Mouse (Mus musculus): ENCODE measurements around the gene Tas2r135. TPM values are rescaled to one million over a fixed set of nuclear protein-coding genes. Genes with fewer than 3 reads are reported as not detected.

Tas2r135 gene
- polyA plus RNA-seq, 1 experiment from 2014 or later, result not detected

DNA sequence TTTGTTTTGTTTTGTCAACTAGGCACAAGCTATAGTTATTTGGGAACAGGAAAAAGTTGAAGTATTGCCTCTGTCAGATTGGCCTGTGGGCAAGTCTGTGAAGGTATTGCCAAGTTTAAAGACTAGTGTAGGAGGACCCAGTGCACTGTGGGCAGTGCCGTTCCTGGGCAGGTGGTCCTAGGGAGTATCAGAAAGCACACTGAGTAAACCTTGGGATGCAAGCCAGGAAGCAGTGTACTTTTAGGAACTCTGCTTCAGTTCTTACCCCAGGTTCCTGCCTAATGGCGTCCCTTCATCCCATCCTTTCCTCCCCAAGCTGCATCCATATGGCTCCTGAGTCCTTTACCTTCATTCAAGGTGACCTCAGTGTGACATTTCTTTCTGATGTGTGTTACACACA, 30.1 kb upstream of the Tas2r135 start:
- Histone ChIP-seq H3K4me2 (replicated peaks) (no peak overlapping the region), H3K27me3 (no peaks in the 10 kb centered on the region), H3K4me1 (peaks cover 32% of the 10 kb centered on the region), H3K9ac (no peak overlapping the region), H3K4me3 (replicated peaks) (no peak overlapping the region), H3K9me3 (replicated peaks) (no peaks in the 10 kb centered on the region), H3K36me3 (no peaks in the 10 kb centered on the region), H3K27ac (replicated peaks) (no peak overlapping the region)
- no peak for ATAC-seq (ENCODE audit: insufficient number of reproducible peaks, low FRiP score, low TSS enrichment, low read depth)
- 85% methylated on average over 2 of the region's 2 CpGs for WGBS

DNA sequence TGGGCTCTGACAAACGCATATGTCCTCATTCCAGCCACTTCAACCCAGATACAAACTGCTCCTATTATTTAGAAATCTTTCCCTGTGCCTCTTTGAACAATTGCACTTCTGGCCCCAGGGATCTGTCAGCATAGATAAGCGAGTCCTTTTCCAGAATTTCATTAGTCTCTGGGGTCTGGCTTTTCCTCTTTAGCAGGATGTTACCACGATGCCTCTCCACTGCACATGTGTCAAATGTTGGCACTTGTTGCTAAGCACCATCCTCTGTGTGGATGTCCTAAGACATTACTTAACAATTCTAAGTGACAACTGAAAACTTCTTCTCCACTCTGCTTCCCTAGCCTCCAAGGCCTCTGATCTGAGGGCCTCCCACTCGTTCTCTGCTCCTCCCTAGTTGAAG, 29.2 kb upstream of the Tas2r135 start:
- Histone ChIP-seq H3K4me3 (replicated peaks) (no peak overlapping the region), H3K36me3 (no peaks in the 10 kb centered on the region), H3K4me2 (replicated peaks) (no peak overlapping the region), H3K4me1 (peaks cover 31% of the 10 kb centered on the region), H3K27me3 (no peaks in the 10 kb centered on the region), H3K9me3 (replicated peaks) (no peaks in the 10 kb centered on the region), H3K27ac (replicated peaks) (0 out of 2 replicates have a peak overlapping the region, but pooled peaks have one; percentile 11), H3K9ac (no peak overlapping the region)
- no peak for ATAC-seq (ENCODE audit: insufficient number of reproducible peaks, low FRiP score, low TSS enrichment, low read depth)
- 26% methylated on average over 4 of the region's 4 CpGs for WGBS

DNA sequence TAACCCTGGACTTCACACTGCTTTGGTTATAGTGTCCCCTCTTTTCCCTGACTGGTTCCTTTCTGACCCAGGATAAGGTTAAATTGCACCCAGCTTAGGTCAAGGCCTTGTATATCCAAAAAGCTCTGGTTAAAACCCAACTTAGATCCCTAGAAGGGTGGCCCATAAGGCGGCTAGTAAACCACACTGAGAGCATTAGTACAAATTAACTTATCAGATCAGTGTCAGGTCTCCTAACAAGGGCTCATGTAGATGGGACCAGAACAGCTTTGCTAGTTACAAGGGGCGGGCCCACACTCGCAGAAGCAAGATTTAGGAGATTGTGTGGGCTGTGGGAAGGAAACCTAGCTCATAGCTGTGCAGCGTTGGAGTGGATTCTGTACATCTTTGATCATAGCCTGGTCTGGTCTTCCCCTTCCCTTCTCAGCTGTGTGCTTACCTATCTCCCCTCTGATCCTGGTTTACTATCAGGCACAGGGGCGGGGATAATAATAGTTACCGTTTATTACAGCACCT, 28.7 kb upstream of the Tas2r135 start:
- no peak for ATAC-seq (ENCODE audit: insufficient number of reproducible peaks, low FRiP score, low TSS enrichment, low read depth)
- 0 out of 2 replicates have a peak overlapping the region, but pooled peaks have one; percentile 11 for H3K27ac ChIP-seq (replicated peaks)
- 65% methylated on average over 6 of the region's 6 CpGs for WGBS

DNA sequence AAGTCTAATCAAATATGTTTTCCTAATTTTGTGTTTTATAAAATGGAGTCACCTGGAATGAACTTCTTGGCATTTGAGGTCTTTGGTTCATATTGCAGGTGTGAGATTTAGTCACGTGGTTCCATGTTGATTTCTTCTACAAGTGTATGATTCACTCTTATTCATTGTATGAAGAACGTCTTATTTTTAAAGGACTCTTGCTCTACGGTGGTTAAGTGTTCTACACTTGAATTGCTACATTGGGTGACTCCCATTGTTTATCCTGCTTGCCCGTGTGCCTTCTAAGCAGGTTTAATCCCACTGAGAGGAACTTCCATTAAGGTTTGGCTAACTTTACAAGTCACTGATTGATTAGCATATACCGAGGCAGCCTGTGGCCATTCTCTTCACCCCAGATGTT, 28.0 kb upstream of the Tas2r135 start:
- WGBS, result 68% methylated on average over 5 of the region's 5 CpGs
- Histone ChIP-seq H3K9ac (no peak overlapping the region), H3K4me3 (replicated peaks) (no peak overlapping the region), H3K36me3 (no peaks in the 10 kb centered on the region), H3K4me2 (replicated peaks) (no peak overlapping the region), H3K27ac (replicated peaks) (no peak overlapping the region), H3K27me3 (no peaks in the 10 kb centered on the region), H3K9me3 (replicated peaks) (no peaks in the 10 kb centered on the region), H3K4me1 (peaks cover 34% of the 10 kb centered on the region)
- no peak for ATAC-seq (ENCODE audit: insufficient number of reproducible peaks, low FRiP score, low TSS enrichment, low read depth)

More for the DNA sequence above, 28.7 kb upstream of the Tas2r135 start:
- no peak overlapping the region for H3K9ac ChIP-seq
- no peaks in the 10 kb centered on the region for H3K27me3 ChIP-seq
- no peak overlapping the region for H3K4me3 ChIP-seq (replicated peaks)
- no peaks in the 10 kb centered on the region for H3K9me3 ChIP-seq (replicated peaks)
- H3K36me3 ChIP-seq, result no peaks in the 10 kb centered on the region
- no peak overlapping the region for H3K4me2 ChIP-seq (replicated peaks)
- peaks cover 33% of the 10 kb centered on the region for H3K4me1 ChIP-seq

DNA sequence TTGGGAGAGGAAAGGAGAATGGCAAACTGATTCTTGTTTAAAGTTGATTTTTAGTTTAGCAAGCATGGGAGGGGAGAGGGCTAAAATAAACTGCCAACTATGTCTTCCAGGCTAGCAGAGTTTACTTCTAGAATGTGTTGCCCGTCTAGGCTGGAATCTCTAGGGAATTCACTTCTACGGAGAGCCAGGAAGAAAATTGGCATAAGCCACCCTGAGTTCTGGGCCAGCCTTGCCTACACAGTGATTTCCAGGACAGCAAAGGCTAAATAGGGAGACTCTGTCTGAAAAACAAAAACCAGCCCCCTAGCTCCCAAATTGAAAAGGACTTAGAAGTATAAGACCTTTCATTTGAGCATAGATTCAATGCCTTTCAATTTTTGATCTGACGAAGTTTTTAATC, 25.7 kb upstream of the Tas2r135 start:
- 37% methylated on average over 3 of the region's 3 CpGs for WGBS
- H3K36me3 ChIP-seq, result no peaks in the 10 kb centered on the region
- ATAC-seq (ENCODE audit: insufficient number of reproducible peaks, low FRiP score, low TSS enrichment, low read depth), result no peak

DNA sequence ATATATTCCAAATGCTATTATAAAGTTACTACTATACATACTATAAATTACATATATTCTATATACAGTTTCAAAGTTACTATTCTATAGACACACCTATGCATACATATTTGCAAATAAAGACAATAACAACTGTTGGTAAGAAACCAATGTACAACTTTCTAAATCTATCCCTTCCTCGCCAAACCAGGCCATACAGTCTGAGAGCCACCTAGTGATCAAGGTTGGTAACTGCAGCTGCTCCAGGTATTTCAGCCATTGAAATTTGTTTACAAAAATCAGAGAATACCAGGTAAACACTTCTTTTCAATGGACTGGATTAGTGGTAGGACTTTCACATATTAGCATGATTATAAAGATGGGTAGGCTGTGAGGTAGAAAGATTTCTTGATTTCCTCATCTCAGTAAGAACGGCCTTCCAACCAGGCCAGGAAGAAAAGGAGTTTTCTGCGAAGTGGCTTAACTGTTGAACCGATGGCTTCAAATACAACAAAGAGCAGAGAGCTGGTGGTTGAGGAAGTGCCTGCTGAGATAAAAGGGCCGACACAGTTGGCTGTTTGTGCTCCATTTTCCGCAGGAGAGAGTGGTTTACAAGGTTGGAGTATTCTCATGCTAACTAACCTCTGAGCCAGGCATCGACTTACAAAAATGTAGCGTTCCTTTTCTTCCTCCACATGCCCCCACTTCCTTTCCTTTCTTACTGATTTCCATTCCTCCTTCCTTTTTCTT, 24.7 kb upstream of the Tas2r135 start:
- Histone ChIP-seq H3K4me2 (replicated peaks) (no peak overlapping the region), H3K36me3 (no peaks in the 10 kb centered on the region), H3K4me3 (replicated peaks) (no peak overlapping the region), H3K27ac (replicated peaks) (no peak overlapping the region), H3K9me3 (replicated peaks) (no peaks in the 10 kb centered on the region), H3K27me3 (no peaks in the 10 kb centered on the region), H3K9ac (no peak overlapping the region), H3K4me1 (peaks cover 10% of the 10 kb centered on the region)
- 17% methylated on average over 8 of the region's 8 CpGs for WGBS
- no peak for ATAC-seq (ENCODE audit: insufficient number of reproducible peaks, low FRiP score, low TSS enrichment, low read depth)

More for the DNA sequence above, 25.7 kb upstream of the Tas2r135 start:
- Histone ChIP-seq H3K4me1 (peaks cover 18% of the 10 kb centered on the region), H3K4me3 (replicated peaks) (no peak overlapping the region), H3K27ac (replicated peaks) (peak overlapping the region; percentile 18; the same call in 1 of the 2 replicates), H3K27me3 (no peaks in the 10 kb centered on the region), H3K4me2 (replicated peaks) (no peak overlapping the region), H3K9me3 (replicated peaks) (no peaks in the 10 kb centered on the region), H3K9ac (no peak overlapping the region)

DNA sequence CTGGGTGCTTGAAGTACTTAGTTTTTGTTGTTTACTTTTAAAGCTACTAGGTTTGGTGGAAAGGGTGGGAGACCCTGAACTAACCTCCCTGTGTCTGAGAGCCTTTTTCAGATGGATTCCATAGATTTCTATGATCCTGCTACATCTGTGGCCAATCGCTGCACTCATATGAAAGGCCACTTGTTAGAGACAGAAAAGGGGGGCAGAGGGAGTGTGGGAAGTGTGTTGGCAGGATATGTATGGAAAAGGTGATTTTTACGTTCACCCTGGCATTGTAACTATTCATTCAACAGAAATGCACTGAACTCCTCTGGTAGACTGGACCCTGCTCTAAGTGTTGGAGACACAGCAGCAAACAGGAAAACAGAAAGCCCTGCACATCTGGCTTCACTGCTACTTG, 24.0 kb upstream of the Tas2r135 start:
- H3K27me3 ChIP-seq, result no peaks in the 10 kb centered on the region
- 46% methylated on average over 2 of the region's 2 CpGs for WGBS
- no peak for ATAC-seq (ENCODE audit: insufficient number of reproducible peaks, low FRiP score, low TSS enrichment, low read depth)
- H3K4me1 ChIP-seq, result peaks cover 10% of the 10 kb centered on the region
- H3K4me2 ChIP-seq (replicated peaks), result no peak overlapping the region
- H3K27ac ChIP-seq (replicated peaks), result no peak overlapping the region
- no peaks in the 10 kb centered on the region for H3K9me3 ChIP-seq (replicated peaks)
- no peak overlapping the region for H3K4me3 ChIP-seq (replicated peaks)
- no peak overlapping the region for H3K9ac ChIP-seq
- no peaks in the 10 kb centered on the region for H3K36me3 ChIP-seq

DNA sequence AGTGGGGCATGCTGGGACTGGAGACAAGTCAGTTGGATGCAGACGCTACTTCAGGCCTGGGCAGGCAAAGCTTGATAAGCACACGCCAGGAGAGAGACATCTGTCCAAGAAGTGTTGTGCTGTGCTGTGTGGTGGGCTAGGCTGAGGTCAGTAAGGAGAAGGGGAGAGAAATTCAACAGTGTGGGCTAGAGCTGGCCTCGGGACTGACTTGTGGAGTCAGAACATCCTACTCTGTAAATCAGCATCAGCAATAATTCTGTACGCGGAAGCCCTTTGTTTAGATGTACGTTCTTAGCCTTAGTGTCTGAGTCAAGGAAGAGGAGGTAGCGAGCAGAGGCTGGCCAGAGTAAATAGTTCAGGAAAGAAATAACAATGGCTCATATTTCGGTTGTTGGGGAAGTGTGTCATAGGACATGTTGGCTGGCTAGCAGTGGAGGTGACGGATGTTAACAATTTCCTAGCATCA, 23.3 kb upstream of the Tas2r135 start:
- no peaks in the 10 kb centered on the region for H3K9me3 ChIP-seq (replicated peaks)
- no peaks in the 10 kb centered on the region for H3K27me3 ChIP-seq
- H3K9ac ChIP-seq, result no peak overlapping the region
- WGBS, result 42% methylated on average over 9 of the region's 9 CpGs
- no peak overlapping the region for H3K4me3 ChIP-seq (replicated peaks)
- 0 out of 2 replicates have a peak overlapping the region, but pooled peaks have one; percentile 13 for H3K27ac ChIP-seq (replicated peaks)
- H3K4me2 ChIP-seq (replicated peaks), result no peak overlapping the region
- no peak for ATAC-seq (ENCODE audit: insufficient number of reproducible peaks, low FRiP score, low TSS enrichment, low read depth)
- peaks cover 10% of the 10 kb centered on the region for H3K4me1 ChIP-seq
- H3K36me3 ChIP-seq, result no peaks in the 10 kb centered on the region

DNA sequence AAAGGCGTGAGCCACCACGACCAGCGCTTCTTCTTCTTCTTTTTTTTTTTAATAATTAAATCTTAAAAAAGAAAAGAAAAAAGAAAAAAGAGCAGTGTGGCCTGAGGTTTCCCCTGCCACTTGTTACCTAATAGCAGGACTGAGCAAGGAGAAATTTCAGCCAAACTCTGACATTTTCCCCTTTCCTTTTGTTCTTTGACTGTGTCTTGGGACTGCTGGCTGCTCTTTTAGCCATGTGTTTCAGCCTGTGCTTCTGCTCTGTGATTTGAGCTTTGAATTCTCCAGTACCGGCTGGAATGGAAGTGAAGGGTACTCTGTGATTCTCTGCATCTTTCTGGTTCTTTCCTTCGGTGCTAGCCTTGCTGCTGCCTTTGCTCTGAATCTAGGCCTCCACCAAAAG, 21.9 kb upstream of the Tas2r135 start:
- no peaks in the 10 kb centered on the region for H3K9me3 ChIP-seq (replicated peaks)
- no peak overlapping the region for H3K9ac ChIP-seq
- no peak overlapping the region for H3K4me2 ChIP-seq (replicated peaks)
- no peak overlapping the region for H3K27ac ChIP-seq (replicated peaks)
- ATAC-seq (ENCODE audit: insufficient number of reproducible peaks, low FRiP score, low TSS enrichment, low read depth), result no peak
- H3K4me3 ChIP-seq (replicated peaks), result no peak overlapping the region
- H3K27me3 ChIP-seq, result no peaks in the 10 kb centered on the region
- peaks cover 10% of the 10 kb centered on the region for H3K4me1 ChIP-seq
- WGBS, result 89% methylated on average over 5 of the region's 5 CpGs
- no peaks in the 10 kb centered on the region for H3K36me3 ChIP-seq

DNA sequence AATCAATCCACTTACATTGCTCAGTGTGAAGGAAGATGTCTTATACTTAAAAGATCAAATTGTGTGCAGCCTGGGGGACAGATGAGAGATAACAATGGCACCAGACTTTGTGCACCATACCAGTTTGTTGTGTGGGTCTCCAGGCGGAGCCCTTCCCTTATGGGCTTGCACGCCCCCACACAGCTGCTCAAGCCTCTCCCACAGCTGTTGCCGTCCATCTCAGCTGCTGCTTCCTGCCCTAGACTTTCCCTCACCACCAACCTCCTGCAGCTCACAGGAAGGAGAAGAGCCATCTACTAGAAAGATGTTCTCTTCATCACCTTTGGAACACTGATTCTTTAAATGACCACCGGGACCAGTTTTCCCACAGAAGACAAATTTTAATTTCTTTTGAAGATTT, 19.6 kb upstream of the Tas2r135 start:
- no peak for ATAC-seq (ENCODE audit: insufficient number of reproducible peaks, low FRiP score, low TSS enrichment, low read depth)

DNA sequence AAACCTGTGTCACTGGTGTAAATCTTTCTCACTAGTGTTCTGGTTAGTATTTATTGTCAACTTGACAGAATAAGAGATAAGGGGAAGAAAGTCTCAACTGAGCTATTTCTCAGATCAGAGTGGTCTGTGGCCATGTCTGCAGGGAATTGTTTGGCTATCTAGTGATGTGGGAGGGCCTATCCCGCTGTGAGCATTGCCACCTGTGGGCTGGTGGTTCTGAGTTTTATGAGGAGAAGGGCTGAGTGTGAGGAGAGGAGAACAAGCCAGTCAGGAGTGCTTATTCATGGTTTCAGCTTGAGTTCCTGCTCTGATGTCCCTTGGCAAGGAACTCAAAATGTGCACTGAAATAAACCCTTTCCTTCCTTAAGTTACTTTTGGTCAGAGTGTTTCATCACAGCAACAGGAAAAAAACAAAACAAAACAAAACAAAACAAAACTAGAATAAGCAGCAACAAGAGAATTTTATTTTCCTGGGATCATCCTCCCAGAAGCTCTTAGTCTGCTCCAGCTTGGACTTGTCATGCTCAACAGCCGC, 13.4 kb upstream of the Tas2r135 start:
- ATAC-seq (ENCODE audit: insufficient number of reproducible peaks, low FRiP score, low TSS enrichment, low read depth), result no peak
- 42% methylated on average over 2 of the region's 2 CpGs for WGBS
- Histone ChIP-seq H3K4me1 (peaks cover 2% of the 10 kb centered on the region; the same call in 1 of the 2 replicates), H3K36me3 (no peaks in the 10 kb centered on the region), H3K9ac (no peak overlapping the region), H3K4me2 (replicated peaks) (no peak overlapping the region), H3K27ac (replicated peaks) (no peak overlapping the region), H3K27me3 (no peaks in the 10 kb centered on the region), H3K4me3 (replicated peaks) (no peak overlapping the region), H3K9me3 (replicated peaks) (no peaks in the 10 kb centered on the region)

More for the DNA sequence above, 19.6 kb upstream of the Tas2r135 start:
- Histone ChIP-seq H3K27ac (replicated peaks) (no peak overlapping the region), H3K4me1 (peaks cover 10% of the 10 kb centered on the region), H3K27me3 (no peaks in the 10 kb centered on the region), H3K9me3 (replicated peaks) (no peaks in the 10 kb centered on the region), H3K36me3 (no peaks in the 10 kb centered on the region), H3K9ac (no peak overlapping the region), H3K4me2 (replicated peaks) (no peak overlapping the region), H3K4me3 (replicated peaks) (no peak overlapping the region)
- 66% methylated on average over 4 of the region's 4 CpGs for WGBS
